Mouse (Mus musculus): ENCODE results near the gene Trak1. TPM values are rescaled to one million over a fixed set of nuclear protein-coding genes. Genes with fewer than 3 reads are reported as not detected.

The Trak1 gene
- polyA plus RNA-seq, 1 experiment from 2014 or later: 15.2 TPM

- Histone ChIP-seq H3K27ac (peak overlapping the region; percentile 79), H3K9me3 (no peaks in the 10 kb centered on the region), H3K27me3 (no peaks in the 10 kb centered on the region), H3K4me3 (replicated peaks) (no peak overlapping the region), H3K4me2 (no peak overlapping the region), H3K4me1 (replicated peaks) (peaks cover 73% of the 10 kb centered on the region), H3K9ac (replicated peaks) (no peak overlapping the region), H3K36me3 (no peaks in the 10 kb centered on the region)
- WGBS: 89% methylated on average over 3 of the region's 3 CpGs
- no peak for ATAC-seq (ENCODE audit: insufficient number of reproducible peaks, insufficient read depth, low FRiP score, low TSS enrichment, low read depth)
Observed at GRCm38 (mm10) chr9:121337938-121338289, 40.6 kb downstream of the Trak1 start.

- Histone ChIP-seq H3K36me3 (no peaks in the 10 kb centered on the region), H3K27me3 (no peaks in the 10 kb centered on the region), H3K9me3 (no peaks in the 10 kb centered on the region), H3K4me3 (replicated peaks) (no peak overlapping the region), H3K4me1 (replicated peaks) (peaks cover 43% of the 10 kb centered on the region), H3K9ac (replicated peaks) (no peak overlapping the region), H3K27ac (peak overlapping the region; percentile 57; the same call in 1 of the 2 replicates), H3K4me2 (no peak overlapping the region)
- 21% methylated on average over 7 of the region's 7 CpGs for WGBS
- peak; percentile 60; the same call in 1 of the 2 replicates for ATAC-seq (ENCODE audit: insufficient number of reproducible peaks, insufficient read depth, low FRiP score, low TSS enrichment, low read depth)
Observed at GRCm38 (mm10) chr9:121341832-121342231, 44.5 kb downstream of the Trak1 start.

- no peak overlapping the region for H3K27ac ChIP-seq
- peaks cover 42% of the 10 kb centered on the region for H3K4me1 ChIP-seq (replicated peaks)
- no peak overlapping the region for H3K4me3 ChIP-seq (replicated peaks)
- 81% methylated on average over 5 of the region's 5 CpGs for WGBS
- no peaks in the 10 kb centered on the region for H3K36me3 ChIP-seq
- no peak overlapping the region for H3K9ac ChIP-seq (replicated peaks)
- no peak for ATAC-seq (ENCODE audit: insufficient number of reproducible peaks, insufficient read depth, low FRiP score, low TSS enrichment, low read depth)
- no peak overlapping the region for H3K4me2 ChIP-seq
- no peaks in the 10 kb centered on the region for H3K27me3 ChIP-seq
- no peaks in the 10 kb centered on the region for H3K9me3 ChIP-seq
Observed at GRCm38 (mm10) chr9:121342510-121343110, 45.3 kb downstream of the Trak1 start.

- H3K9ac ChIP-seq (replicated peaks): no peak overlapping the region
- no peak for ATAC-seq (ENCODE audit: insufficient number of reproducible peaks, insufficient read depth, low FRiP score, low TSS enrichment, low read depth)
- H3K9me3 ChIP-seq: no peaks in the 10 kb centered on the region
- no peak overlapping the region for H3K27ac ChIP-seq
- H3K4me3 ChIP-seq (replicated peaks): no peak overlapping the region
- H3K4me1 ChIP-seq (replicated peaks): peaks cover 42% of the 10 kb centered on the region
- H3K4me2 ChIP-seq: no peak overlapping the region
- no peaks in the 10 kb centered on the region for H3K36me3 ChIP-seq
- no peaks in the 10 kb centered on the region for H3K27me3 ChIP-seq
- 85% methylated on average over 14 of the region's 14 CpGs for WGBS
Observed at GRCm38 (mm10) chr9:121343122-121343876, 46.0 kb downstream of the Trak1 start.

- Histone ChIP-seq H3K4me1 (replicated peaks) (peaks cover 47% of the 10 kb centered on the region), H3K27ac (no peak overlapping the region)
- no peak for ATAC-seq (ENCODE audit: insufficient number of reproducible peaks, insufficient read depth, low FRiP score, low TSS enrichment, low read depth)
Observed at GRCm38 (mm10) chr9:121344344-121344743, 47.0 kb downstream of the Trak1 start.

GRCm38 (mm10) chr9:121345427-121346130, 48.3 kb downstream of the Trak1 start:
- WGBS: 91% methylated on average over 15 of the region's 15 CpGs
- ATAC-seq (ENCODE audit: insufficient number of reproducible peaks, insufficient read depth, low FRiP score, low TSS enrichment, low read depth): no peak
- H3K9me3 ChIP-seq: no peaks in the 10 kb centered on the region
- H3K4me3 ChIP-seq (replicated peaks): no peak overlapping the region
- peaks cover 51% of the 10 kb centered on the region for H3K4me1 ChIP-seq (replicated peaks)
- no peaks in the 10 kb centered on the region for H3K27me3 ChIP-seq
- no peak overlapping the region for H3K27ac ChIP-seq
- H3K36me3 ChIP-seq: no peaks in the 10 kb centered on the region
- H3K4me2 ChIP-seq: no peak overlapping the region
- no peak overlapping the region for H3K9ac ChIP-seq (replicated peaks)

More at GRCm38 (mm10) chr9:121344344-121344743, 47.0 kb downstream of the Trak1 start:
- WGBS: 76% methylated on average over 3 of the region's 3 CpGs
- no peaks in the 10 kb centered on the region for H3K36me3 ChIP-seq
- no peak overlapping the region for H3K4me3 ChIP-seq (replicated peaks)
- H3K27me3 ChIP-seq: no peaks in the 10 kb centered on the region
- H3K9ac ChIP-seq (replicated peaks): no peak overlapping the region
- no peak overlapping the region for H3K4me2 ChIP-seq
- no peaks in the 10 kb centered on the region for H3K9me3 ChIP-seq

GRCm38 (mm10) chr9:121346635-121347034, 49.3 kb downstream of the Trak1 start:
- Histone ChIP-seq H3K9ac (replicated peaks) (no peak overlapping the region), H3K4me1 (replicated peaks) (peaks cover 56% of the 10 kb centered on the region), H3K27me3 (no peaks in the 10 kb centered on the region), H3K27ac (no peak overlapping the region), H3K4me2 (no peak overlapping the region), H3K9me3 (no peaks in the 10 kb centered on the region), H3K4me3 (replicated peaks) (no peak overlapping the region), H3K36me3 (no peaks in the 10 kb centered on the region)
- WGBS: 70% methylated on average over 5 of the region's 5 CpGs
- ATAC-seq (ENCODE audit: insufficient number of reproducible peaks, insufficient read depth, low FRiP score, low TSS enrichment, low read depth): no peak

GRCm38 (mm10) chr9:121347981-121348380, 50.7 kb downstream of the Trak1 start:
- H3K27me3 ChIP-seq: no peaks in the 10 kb centered on the region
- no peaks in the 10 kb centered on the region for H3K36me3 ChIP-seq
- H3K4me3 ChIP-seq (replicated peaks): no peak overlapping the region
- 0 out of 2 replicates have a peak overlapping the region, but pooled peaks have one; percentile 17 for H3K4me2 ChIP-seq
- peaks cover 58% of the 10 kb centered on the region for H3K4me1 ChIP-seq (replicated peaks)
- WGBS: 35% methylated on average over 10 of the region's 10 CpGs
- 0 out of 2 replicates have a peak overlapping the region, but pooled peaks have one; percentile 23 for H3K9ac ChIP-seq (replicated peaks)
- H3K9me3 ChIP-seq: no peaks in the 10 kb centered on the region
- ATAC-seq (ENCODE audit: insufficient number of reproducible peaks, insufficient read depth, low FRiP score, low TSS enrichment, low read depth): no peak
- H3K27ac ChIP-seq: peak overlapping the region; percentile 90

- H3K4me1 ChIP-seq (replicated peaks): peaks cover 57% of the 10 kb centered on the region
- ATAC-seq (ENCODE audit: insufficient number of reproducible peaks, insufficient read depth, low FRiP score, low TSS enrichment, low read depth): no peak
Observed at GRCm38 (mm10) chr9:121348476-121348875, 51.2 kb downstream of the Trak1 start.

GRCm38 (mm10) chr9:121349111-121349510, 51.8 kb downstream of the Trak1 start:
- H3K9me3 ChIP-seq: no peaks in the 10 kb centered on the region
- H3K4me2 ChIP-seq: no peak overlapping the region
- WGBS: 94% methylated on average over 8 of the region's 8 CpGs
- H3K27me3 ChIP-seq: no peaks in the 10 kb centered on the region
- H3K9ac ChIP-seq (replicated peaks): no peak overlapping the region
- H3K4me3 ChIP-seq (replicated peaks): no peak overlapping the region
- peaks cover 57% of the 10 kb centered on the region for H3K4me1 ChIP-seq (replicated peaks)
- no peak overlapping the region for H3K27ac ChIP-seq
- no peak for ATAC-seq (ENCODE audit: insufficient number of reproducible peaks, insufficient read depth, low FRiP score, low TSS enrichment, low read depth)
- H3K36me3 ChIP-seq: no peaks in the 10 kb centered on the region

More at GRCm38 (mm10) chr9:121348476-121348875, 51.2 kb downstream of the Trak1 start:
- H3K27me3 ChIP-seq: no peaks in the 10 kb centered on the region
- peak overlapping the region; percentile 90 for H3K27ac ChIP-seq
- H3K4me2 ChIP-seq: peak overlapping the region; percentile 17; the same call in 1 of the 2 replicates
- H3K36me3 ChIP-seq: no peaks in the 10 kb centered on the region
- WGBS: 14% methylated on average over 5 of the region's 5 CpGs
- H3K9me3 ChIP-seq: no peaks in the 10 kb centered on the region
- 0 out of 2 replicates have a peak overlapping the region, but pooled peaks have one; percentile 23 for H3K9ac ChIP-seq (replicated peaks)
- no peak overlapping the region for H3K4me3 ChIP-seq (replicated peaks)

- no peaks in the 10 kb centered on the region for H3K36me3 ChIP-seq
- no peak overlapping the region for H3K4me2 ChIP-seq
- ATAC-seq (ENCODE audit: insufficient number of reproducible peaks, insufficient read depth, low FRiP score, low TSS enrichment, low read depth): no peak
- no peaks in the 10 kb centered on the region for H3K27me3 ChIP-seq
- H3K4me1 ChIP-seq (replicated peaks): peaks cover 66% of the 10 kb centered on the region
- H3K9me3 ChIP-seq: no peaks in the 10 kb centered on the region
- H3K9ac ChIP-seq (replicated peaks): no peak overlapping the region; the same call in 1 of the 2 replicates
- 36% methylated on average over 3 of the region's 3 CpGs for WGBS
- no peak overlapping the region for H3K4me3 ChIP-seq (replicated peaks)
- no peak overlapping the region for H3K27ac ChIP-seq
Observed at GRCm38 (mm10) chr9:121350601-121351000, 53.3 kb downstream of the Trak1 start.

Data from limb, embryonic 12.5 days (tissue).